Mouse (Mus musculus) MEL (cell line): ENCODE measurements around the gene Actbl2. TPM values are rescaled to one million over a fixed set of nuclear protein-coding genes. Genes with fewer than 3 reads are reported as not detected.

ENCODE experiments used
- DNase-seq: peaks from one replicate; pipeline ENCODE4 v3.0.0; 2011; ENCODE audit warnings: low read depth, low spot score
- H3K27ac ChIP-seq: 2 replicates; pipeline ENCODE4 v1.5.1; 2012; ENCODE audit warnings: low read depth, mild to moderate bottlenecking, control low read depth, low read length, moderate library complexity; ENCODE audit not compliant: control insufficient read depth
- H3K27me3 ChIP-seq, 2 experiments: fragments of 150-350 bp in 1 of 2; sonication (generic) in 1 of 2; 2 replicates each; pipeline ENCODE4 v1.6.1; 2012; ENCODE audit warnings: low read length in 2 of 2, mild to moderate bottlenecking in 2 of 2, improper control_type of control experiment in 1 of 2, moderate library complexity in 1 of 2; ENCODE audit not compliant: insufficient read depth in 2 of 2, control insufficient read depth in 1 of 2
- H3K36me3 ChIP-seq, 2 experiments: 2 replicates each; pipeline ENCODE4 v1.6.1; 2012 to 2014; ENCODE audit warnings: low read length in 2 of 2, improper control_type of control experiment in 1 of 2, inconsistent platforms in 1 of 2, mild to moderate bottlenecking in 1 of 2; ENCODE audit not compliant: insufficient read depth in 2 of 2, control insufficient read depth in 1 of 2
- H3K4me1 ChIP-seq, 2 experiments: fragments of 150-350 bp in 1 of 2; sonication (generic) in 1 of 2; 2 replicates each; pipeline ENCODE4 v1.6.1; 2012; ENCODE audit warnings: low read length in 2 of 2, improper control_type of control experiment in 1 of 2, mild to moderate bottlenecking in 1 of 2; ENCODE audit not compliant: insufficient read depth in 2 of 2, control insufficient read depth in 1 of 2
- H3K4me3 ChIP-seq, 2 experiments: fragments of 150-350 bp in 1 of 2; sonication (generic) in 1 of 2; 2 replicates each; pipeline ENCODE4 v1.5.1; 2012; ENCODE audit warnings: low read depth in 2 of 2, low read length in 2 of 2, mild to moderate bottlenecking in 2 of 2, moderate library complexity in 2 of 2, control low read depth in 1 of 2, improper control_type of control experiment in 1 of 2; ENCODE audit not compliant: control insufficient read depth in 1 of 2, insufficient read depth in 1 of 2
- H3K79me2 ChIP-seq: 2 replicates; pipeline ENCODE4 v1.6.1; 2012; ENCODE audit warnings: mild to moderate bottlenecking, low read length, moderate library complexity; ENCODE audit not compliant: control insufficient read depth, poor library complexity, insufficient read depth
- H3K9ac ChIP-seq: 2 replicates; pipeline ENCODE4 v1.6.1; 2012; ENCODE audit warnings: low read depth, mild to moderate bottlenecking, control low read depth, low read length, moderate library complexity; ENCODE audit not compliant: control insufficient read depth, poor library complexity, severe bottlenecking
- H3K9me3 ChIP-seq: fragments of 150-350 bp; sonication (generic); replicated peaks from 2 replicates; pipeline ENCODE4 v1.6.1; 2012; ENCODE audit warnings: mild to moderate bottlenecking, low read length, improper control_type of control experiment, moderate library complexity; ENCODE audit not compliant: insufficient read depth
- BHLHE40 ChIP-seq: IDR thresholded peaks from 2 replicates; pipeline ENCODE4 v1.6.1; 2012; ENCODE audit warnings: low read depth, mild to moderate bottlenecking, inconsistent platforms, low read length, improper control_type of control experiment, borderline replicate concordance
- CHD2 ChIP-seq: IDR thresholded peaks from 2 replicates; pipeline ENCODE4 v1.6.1; 2011; ENCODE audit warnings: low read length, improper control_type of control experiment
- CTCF ChIP-seq, 3 experiments: IDR thresholded peaks in 2 of 3; conservative IDR thresholded peaks in 1 of 3; 2 replicates each; pipeline ENCODE4 v1.5.1; 2011 to 2012; ENCODE audit warnings: low read length in 3 of 3, low read depth in 2 of 3, mild to moderate bottlenecking in 2 of 3, improper control_type of control experiment in 1 of 3, inconsistent platforms in 1 of 3, mixed read lengths in 1 of 3, moderate library complexity in 1 of 3; ENCODE audit not compliant: control insufficient read depth in 1 of 3, insufficient read depth in 1 of 3, poor library complexity in 1 of 3, severe bottlenecking in 1 of 3
- EP300 ChIP-seq, 2 experiments: IDR thresholded peaks; 2 replicates each; pipeline ENCODE4 v1.6.1; 2011; ENCODE audit warnings: improper control_type of control experiment in 2 of 2, low read length in 2 of 2, low read depth in 1 of 2, mild to moderate bottlenecking in 1 of 2
- GATA1 ChIP-seq: IDR thresholded peaks from 2 replicates; pipeline ENCODE4 v1.6.1; 2011; ENCODE audit warnings: low read depth, low read length, improper control_type of control experiment
- KAT2A ChIP-seq: conservative IDR thresholded peaks from 2 replicates; pipeline ENCODE4 v1.6.1; 2012; ENCODE audit warnings: low read depth, low read length, improper control_type of control experiment, inconsistent platforms
- MAX ChIP-seq: IDR thresholded peaks from 2 replicates; pipeline ENCODE4 v1.6.1; 2011; ENCODE audit warnings: low read length, improper control_type of control experiment
- MAZ ChIP-seq: IDR thresholded peaks from 2 replicates; pipeline ENCODE4 v1.6.1; 2012; ENCODE audit warnings: low read depth, mild to moderate bottlenecking, inconsistent platforms, low read length, improper control_type of control experiment
- MXI1 ChIP-seq: IDR thresholded peaks from 2 replicates; pipeline ENCODE4 v1.6.1; 2011; ENCODE audit warnings: mild to moderate bottlenecking, low read depth, low read length, improper control_type of control experiment
- MYC ChIP-seq: IDR thresholded peaks from 2 replicates; pipeline ENCODE4 v1.6.1; 2011; ENCODE audit warnings: low read depth, mild to moderate bottlenecking, low read length, improper control_type of control experiment, moderate library complexity
- NRF1 ChIP-seq: IDR thresholded peaks from 2 replicates; pipeline ENCODE4 v1.6.1; 2014; ENCODE audit warnings: low read depth, mild to moderate bottlenecking, inconsistent platforms, low read length, improper control_type of control experiment, moderate library complexity; ENCODE audit not compliant: poor library complexity, insufficient read depth, severe bottlenecking
- POLR2A ChIP-seq, 2 experiments: IDR thresholded peaks; 2 replicates each; pipeline ENCODE4 v1.6.1; 2011 to 2012; ENCODE audit warnings: low read length in 2 of 2, mild to moderate bottlenecking in 2 of 2, control low read depth in 1 of 2, improper control_type of control experiment in 1 of 2, low read depth in 1 of 2, moderate library complexity in 1 of 2; ENCODE audit not compliant: control insufficient read depth in 1 of 2, insufficient read depth in 1 of 2, poor library complexity in 1 of 2
- POLR2AphosphoS5 ChIP-seq: IDR thresholded peaks from 2 replicates; pipeline ENCODE4 v1.6.1; 2012; ENCODE audit warnings: low read depth, borderline replicate concordance, mild to moderate bottlenecking, inconsistent platforms, low read length, moderate library complexity, mixed read lengths
- SIN3A ChIP-seq: IDR thresholded peaks from 2 replicates; pipeline ENCODE4 v1.6.1; 2012; ENCODE audit warnings: low read length, improper control_type of control experiment, inconsistent platforms
- SMC3 ChIP-seq: IDR thresholded peaks from 2 replicates; pipeline ENCODE4 v1.6.1; 2011; ENCODE audit warnings: low read depth, low read length, improper control_type of control experiment
- TBP ChIP-seq: IDR thresholded peaks from 2 replicates; pipeline ENCODE4 v1.8.0; 2011; ENCODE audit warnings: low read depth, low read length, improper control_type of control experiment
- TCF12 ChIP-seq: IDR thresholded peaks from 2 replicates; pipeline ENCODE4 v1.6.1; 2014; ENCODE audit warnings: low read depth, mild to moderate bottlenecking, inconsistent platforms, low read length, improper control_type of control experiment, moderate library complexity
- USF1 ChIP-seq: IDR thresholded peaks from 2 replicates; pipeline ENCODE4 v1.6.1; 2014; ENCODE audit warnings: low read depth, mild to moderate bottlenecking, inconsistent platforms, low read length, improper control_type of control experiment, moderate library complexity
- USF2 ChIP-seq, 2 experiments: IDR thresholded peaks; 2 replicates each; pipeline ENCODE4 v1.6.1; 2011 to 2012; ENCODE audit warnings: improper control_type of control experiment in 2 of 2, low read length in 2 of 2, borderline replicate concordance in 1 of 2, inconsistent platforms in 1 of 2, low read depth in 1 of 2, mild to moderate bottlenecking in 1 of 2; ENCODE audit not compliant: insufficient read depth in 1 of 2
- ZC3H11A ChIP-seq: IDR thresholded peaks from 2 replicates; pipeline ENCODE4 v1.6.1; 2012; ENCODE audit warnings: low read depth, mild to moderate bottlenecking, inconsistent platforms, low read length, improper control_type of control experiment
- polyA plus RNA-seq, 2 experiments: library from polyadenylated mRNA; stranded (reverse) in 1 of 2; unstranded in 1 of 2; fragments of >175 nt in 1 of 2; fragments of >200 nt in 1 of 2; gene quantifications; 2 replicates each; pipeline versions ENCODE4 v1.2.1 to v1.2.4; 2012; ENCODE audit warnings: low replicate concordance in 2 of 2, low read depth in 1 of 2; ENCODE audit not compliant: insufficient read length in 2 of 2, insufficient read depth in 1 of 2, missing spikeins in 1 of 2
- total RNA-seq: library from RNA; depleted of rRNA; stranded (reverse); fragments of 300-350 nt; gene quantifications from 2 replicates; pipeline ENCODE4 v1.2.3, GENCODE M21; 2012

Actbl2 gene
- total and polyA plus RNA-seq, 3 experiments, result not detected

DNA sequence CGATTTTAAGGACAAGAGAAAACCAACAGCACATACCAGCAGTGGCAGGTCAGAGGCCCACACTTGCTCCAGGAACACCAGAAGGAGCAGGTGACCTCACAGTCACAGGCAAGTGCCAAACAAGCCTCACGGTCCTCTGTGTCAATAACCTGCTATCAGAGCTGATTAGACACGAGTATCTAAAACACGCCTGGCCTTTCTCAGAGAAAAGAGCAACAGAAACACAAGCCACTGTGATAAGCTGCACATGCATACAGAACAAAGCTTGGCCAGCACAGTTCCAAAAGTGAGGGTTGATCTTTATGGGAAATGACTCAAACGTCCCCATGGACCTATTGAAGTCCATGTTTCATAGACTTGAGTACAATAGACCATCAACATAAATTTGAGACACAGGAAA is 41.2 kb downstream of the Actbl2 start:
- H3K36me3 ChIP-seq, result no peaks in the 10 kb centered on the region
- no peaks in the 10 kb centered on the region for H3K4me1 ChIP-seq
- H3K27me3 ChIP-seq, result no peaks in the 10 kb centered on the region
- H3K27ac ChIP-seq, result no peak overlapping the region
- no peak for DNase-seq
- H3K4me3 ChIP-seq, result no peak overlapping the region
- no peak overlapping the region for H3K9ac ChIP-seq
- TF ChIP-seq MAZ, result no peak
- TF ChIP-seq TBP, result no peak
- TF ChIP-seq POLR2AphosphoS5, result no peak
- no peak for TF ChIP-seq USF1
- no peaks in the 10 kb centered on the region for H3K9me3 ChIP-seq
- no peaks in the 10 kb centered on the region for H3K79me2 ChIP-seq

DNA sequence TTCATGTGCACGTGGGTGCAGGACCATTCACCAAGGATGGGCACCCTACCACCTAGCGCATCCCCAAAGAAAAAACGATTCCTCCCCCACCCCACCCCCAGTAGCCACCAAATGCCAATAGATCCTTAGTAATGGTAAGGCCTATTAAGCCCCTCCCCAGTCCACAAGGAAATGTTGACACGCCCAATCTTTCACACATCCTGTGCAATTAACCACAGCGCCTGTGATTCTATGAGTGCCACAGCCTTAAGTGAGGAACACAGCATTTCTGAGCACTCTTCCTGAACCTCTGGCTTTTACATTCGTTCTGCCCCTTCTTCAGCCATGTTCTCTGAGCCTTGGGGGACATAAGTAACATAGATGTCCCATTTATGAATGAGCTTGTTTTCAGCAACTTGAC is 42.8 kb downstream of the Actbl2 start:
- Histone ChIP-seq H3K4me3 (no peak overlapping the region), H3K79me2 (no peaks in the 10 kb centered on the region), H3K4me1 (no peaks in the 10 kb centered on the region), H3K36me3 (no peaks in the 10 kb centered on the region), H3K27me3 (no peaks in the 10 kb centered on the region), H3K27ac (no peak overlapping the region), H3K9me3 (no peaks in the 10 kb centered on the region), H3K9ac (no peak overlapping the region)
- DNase-seq, result no peak
- no peak for TF ChIP-seq TBP
- no peak for TF ChIP-seq GATA1
- TF ChIP-seq MAX, result no peak
- no peak for TF ChIP-seq TCF12

DNA sequence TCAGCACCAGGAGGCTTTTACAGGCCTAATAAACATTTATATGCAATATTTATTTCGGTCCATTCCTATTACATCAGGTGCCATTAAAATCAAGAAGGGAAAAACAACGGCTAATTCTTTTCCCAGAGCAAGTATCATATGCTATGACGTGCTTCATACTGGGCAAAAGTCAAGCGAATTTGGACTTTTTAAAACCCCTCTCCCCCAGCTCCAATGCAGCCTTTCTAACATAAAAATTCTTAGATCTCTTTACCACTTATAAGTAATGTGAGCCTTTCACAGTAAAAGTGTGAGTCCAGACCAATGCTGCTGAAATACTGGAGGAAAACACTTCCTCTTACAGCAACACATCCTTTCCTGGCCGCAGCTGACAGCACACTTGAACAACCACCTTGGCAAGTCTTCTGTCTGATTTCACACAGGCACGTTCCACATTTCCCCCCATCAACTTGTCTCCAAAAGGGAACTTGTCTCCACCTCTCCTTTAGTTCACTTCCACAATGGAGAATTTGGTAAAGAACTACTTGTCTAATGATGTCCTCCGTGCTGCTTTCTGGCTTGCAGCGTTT is 44.4 kb downstream of the Actbl2 start:
- Histone ChIP-seq H3K27me3 (no peaks in the 10 kb centered on the region), H3K36me3 (no peaks in the 10 kb centered on the region), H3K4me3 (no peak overlapping the region), H3K4me1 (no peaks in the 10 kb centered on the region), H3K9ac (no peak overlapping the region), H3K9me3 (no peaks in the 10 kb centered on the region), H3K79me2 (no peaks in the 10 kb centered on the region)
- no peak for DNase-seq
- TF ChIP-seq NRF1, result no peak
- TF ChIP-seq, all 39 proteins: peak for 0
- H3K27ac ChIP-seq, result no peak overlapping the region

DNA sequence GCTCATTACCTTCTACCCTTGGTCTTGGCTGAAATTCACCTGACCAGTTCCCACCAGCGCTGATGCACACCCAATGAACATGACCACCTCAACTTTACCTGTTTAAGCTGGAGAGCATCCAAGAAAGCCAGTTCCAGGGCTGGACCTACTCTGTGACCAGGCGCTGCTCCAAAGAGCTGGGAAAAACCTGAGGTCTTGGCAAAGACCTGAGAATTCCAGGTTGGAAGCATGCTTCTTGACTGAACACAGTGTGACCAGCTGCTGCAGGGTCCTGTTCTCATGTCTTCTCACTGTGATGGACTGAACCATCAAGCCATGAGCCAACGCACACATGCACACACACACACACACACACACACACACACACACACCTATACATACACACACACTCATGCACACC is 46.0 kb downstream of the Actbl2 start:
- no peak overlapping the region for H3K9ac ChIP-seq
- no peaks in the 10 kb centered on the region for H3K36me3 ChIP-seq
- H3K9me3 ChIP-seq, result no peaks in the 10 kb centered on the region
- no peak overlapping the region for H3K4me3 ChIP-seq
- H3K79me2 ChIP-seq, result no peaks in the 10 kb centered on the region
- no peaks in the 10 kb centered on the region for H3K27me3 ChIP-seq
- H3K27ac ChIP-seq, result no peak overlapping the region
- DNase-seq, result no peak
- H3K4me1 ChIP-seq, result no peaks in the 10 kb centered on the region
- TF ChIP-seq MAX (no peak), MYC (no peak), CHD2 (no peak), CTCF (IDR thresholded peaks at IDR 0.05 in 2 of 3, conservative IDR thresholded peaks at IDR 0.05 in 1 of 3; ENCODE audit: control insufficient read depth in 1 of 3, insufficient read depth in 1 of 3, low read depth in 2 of 3, low read length in 3 of 3, poor library complexity in 1 of 3, severe bottlenecking in 1 of 3) (no peak), EP300 (IDR thresholded peaks at IDR 0.05; ENCODE audit: low read depth in 1 of 2, low read length in 2 of 2) (no peak), KAT2A (no peak), NRF1 (no peak), SIN3A (no peak), BHLHE40 (no peak), ZC3H11A (no peak), SMC3 (no peak), TBP (no peak), TCF12 (no peak), USF2 (IDR thresholded peaks at IDR 0.05; ENCODE audit: borderline replicate concordance in 1 of 2, insufficient read depth in 1 of 2, low read depth in 1 of 2, low read length in 2 of 2) (no peak), POLR2A (IDR thresholded peaks at IDR 0.05; ENCODE audit: control insufficient read depth in 1 of 2, insufficient read depth in 1 of 2, low read depth in 1 of 2, low read length in 2 of 2, poor library complexity in 1 of 2) (no peak), MXI1 (no peak)
